Mouse (Mus musculus) limb, embryonic 14.5 days (tissue): ENCODE data around the gene Rpn2. TPM values are rescaled to one million over a fixed set of nuclear protein-coding genes. Genes with fewer than 3 reads are reported as not detected.

ENCODE experiments used
- ATAC-seq: fragments of 200-750 bp; cut with Nextera tagmentation; 2 replicates; pipeline ENCODE4 v1.8.0; 2017; ENCODE audit warnings: low read depth, moderate number of reproducible peaks, moderate TSS enrichment; ENCODE audit not compliant: low FRiP score
- DNase-seq: peaks from one replicate; pipeline ENCODE4 v3.0.0-alpha.2; 2015; ENCODE audit warnings: low spot score
- H3K27ac ChIP-seq: fragments of 300-500 bp; sonication (generic); replicated peaks from 2 replicates; pipeline ENCODE4 v1.5.1; 2014; ENCODE audit warnings: low read depth, mild to moderate bottlenecking, low read length, moderate library complexity, mixed read lengths
- H3K27me3 ChIP-seq: fragments of 300-500 bp; sonication (generic); 2 replicates; pipeline ENCODE4 v1.6.1; 2014; ENCODE audit warnings: low read length, mixed read lengths; ENCODE audit not compliant: control insufficient read depth, insufficient read depth
- H3K36me3 ChIP-seq: fragments of 300-500 bp; sonication (generic); 2 replicates; pipeline ENCODE4 v1.6.1; 2014; ENCODE audit warnings: mild to moderate bottlenecking, low read length, moderate library complexity, mixed read lengths; ENCODE audit not compliant: control insufficient read depth, insufficient read depth
- H3K4me1 ChIP-seq: fragments of 300-500 bp; sonication (generic); 2 replicates; pipeline ENCODE4 v1.6.1; 2014; ENCODE audit warnings: antibody characterized with exemption, low read length, mixed read lengths; ENCODE audit not compliant: control insufficient read depth, insufficient read depth
- H3K4me2 ChIP-seq: fragments of 300-500 bp; sonication (generic); replicated peaks from 2 replicates; pipeline ENCODE4 v1.6.1; 2014; ENCODE audit warnings: low read depth, mild to moderate bottlenecking, low read length, moderate library complexity; ENCODE audit not compliant: severe bottlenecking
- H3K4me3 ChIP-seq: fragments of 300-500 bp; sonication (generic); replicated peaks from 2 replicates; pipeline ENCODE4 v1.5.1; 2014; ENCODE audit warnings: low read length
- H3K9ac ChIP-seq: fragments of 300-500 bp; sonication (generic); 2 replicates; pipeline ENCODE4 v1.6.1; 2014; ENCODE audit warnings: mild to moderate bottlenecking, low read depth, low read length, moderate library complexity; ENCODE audit not compliant: severe bottlenecking
- H3K9me3 ChIP-seq: fragments of 300-500 bp; sonication (generic); 2 replicates; pipeline ENCODE4 v1.6.1; 2016; ENCODE audit warnings: low read length; ENCODE audit not compliant: control insufficient read depth
- POLR2A ChIP-seq: fragments of 200-500 bp; IDR thresholded peaks from 2 replicates; pipeline ENCODE4 v1.8.0; 2012; ENCODE audit warnings: inconsistent platforms, mild to moderate bottlenecking, moderate library complexity, borderline replicate concordance; ENCODE audit not compliant: insufficient read depth, insufficient read length; ENCODE audit errors: extremely low read depth
- WGBS: fragments of 180-500 bp; shearing (Covaris S2); extraction: QIAGEN DNeasy Blood & Tissue Kit; methylation state at CpG from one replicate; pipeline ENCODE4 v1.1.7; 2014; 5-methylcytosine and 5-hydroxymethylcytosine counted together
- polyA plus RNA-seq, 2 experiments: library from polyadenylated mRNA; depleted of rRNA in 1 of 2; stranded (reverse) in 1 of 2; unstranded in 1 of 2; fragments of >200 nt; fragmentation: Nextera tagmentation in 1 of 2; extraction: Ambion mirVana in 1 of 2; gene quantifications; 2 replicates each; pipeline versions ENCODE4 v1.2.1 to v1.2.3; 2012 to 2014

Gene Rpn2
- polyA plus RNA-seq, 2 experiments = 307 to 329 TPM

DNA sequence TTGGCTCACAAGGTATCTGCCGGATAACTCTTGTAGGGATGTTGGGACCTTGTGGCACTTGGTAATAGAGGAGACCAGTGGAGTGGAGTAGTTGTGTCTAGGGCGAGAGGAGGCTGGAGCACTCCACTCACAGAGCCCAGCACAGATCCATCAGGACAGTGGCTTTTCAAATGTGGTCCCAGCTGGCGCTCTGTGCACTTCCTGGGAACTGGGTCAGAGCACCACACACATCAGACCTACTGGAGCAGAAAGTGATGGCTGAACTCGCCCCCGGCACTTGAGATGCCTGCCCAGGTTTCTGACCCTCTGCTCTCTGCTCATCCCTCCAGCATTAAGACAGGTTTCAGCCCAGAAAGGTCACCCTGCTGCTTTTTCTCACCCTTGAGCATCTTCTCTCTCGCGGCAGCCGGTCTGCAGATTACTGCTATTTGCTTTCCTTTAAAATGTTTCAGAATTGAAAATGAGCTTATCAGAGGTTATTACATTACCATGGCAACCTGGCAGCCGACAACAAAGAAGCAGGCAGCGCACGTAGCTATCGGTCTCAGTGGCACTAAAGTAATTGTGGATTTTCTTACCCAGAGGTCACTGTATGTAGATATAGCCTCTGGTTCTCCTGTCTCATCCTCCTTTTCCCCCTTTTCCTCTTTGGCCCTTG is 70.4 kb downstream of the Rpn2 start:
- Histone ChIP-seq H3K4me2 (no peak overlapping the region), H3K4me1 (peaks cover 14% of the 10 kb centered on the region), H3K4me3 (no peak overlapping the region), H3K27me3 (no peaks in the 10 kb centered on the region), H3K36me3 (no peaks in the 10 kb centered on the region), H3K27ac (no peak overlapping the region), H3K9ac (no peak overlapping the region), H3K9me3 (no peaks in the 10 kb centered on the region)
- ATAC-seq = no peak
- 74% methylated on average over 12 of the region's 12 CpGs for WGBS
- no peak for DNase-seq
- TF ChIP-seq POLR2A = no peak

DNA sequence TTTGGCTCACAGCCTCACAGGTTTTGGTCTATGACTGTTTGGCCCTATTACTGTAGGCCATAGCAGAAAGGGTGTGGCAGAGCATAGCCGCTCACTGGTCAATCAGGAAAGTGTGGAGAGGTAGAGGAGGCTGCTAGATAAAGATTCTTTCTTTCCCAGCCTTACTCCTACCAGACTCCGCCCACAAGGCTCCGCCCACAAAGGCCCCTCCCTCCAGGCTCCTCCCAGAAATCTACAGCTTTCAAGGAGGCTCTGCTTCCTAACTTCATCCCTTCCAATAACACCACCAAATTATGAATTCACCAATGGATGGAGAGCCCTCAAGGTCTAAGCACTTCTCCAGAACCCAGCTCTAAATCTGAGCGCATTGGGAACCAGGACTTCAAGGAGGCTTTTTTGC is 74.4 kb downstream of the Rpn2 start:
- no peak overlapping the region for H3K4me2 ChIP-seq
- peaks cover 5% of the 10 kb centered on the region; the same call in 1 of the 2 replicates for H3K4me1 ChIP-seq
- no peaks in the 10 kb centered on the region for H3K9me3 ChIP-seq
- H3K4me3 ChIP-seq = no peak overlapping the region
- H3K27ac ChIP-seq = no peak overlapping the region
- TF ChIP-seq POLR2A = no peak
- H3K27me3 ChIP-seq = no peaks in the 10 kb centered on the region
- no peak overlapping the region for H3K9ac ChIP-seq
- ATAC-seq (no peak), DNase-seq (no peak)
- H3K36me3 ChIP-seq = no peaks in the 10 kb centered on the region
- WGBS = 74% methylated on average over 4 of the region's 4 CpGs

DNA sequence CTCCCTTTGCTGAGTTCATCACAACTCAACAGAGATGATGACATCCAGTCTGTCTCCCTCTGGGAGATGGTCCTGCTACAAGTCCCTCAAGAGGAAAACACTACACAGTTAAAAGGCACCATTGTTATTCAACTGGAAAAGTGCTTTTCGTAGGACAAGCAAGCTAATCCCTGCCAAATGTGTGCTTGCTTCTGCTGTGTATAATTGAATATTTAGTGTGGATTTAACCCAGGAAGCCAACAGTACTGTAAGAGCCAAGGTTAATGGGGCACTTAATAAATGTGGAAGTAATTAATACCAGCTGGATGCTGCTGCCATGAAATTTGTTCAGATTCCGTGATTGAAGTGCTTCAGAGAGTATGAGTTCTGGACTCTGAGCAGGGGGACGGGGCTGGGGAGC is 75.3 kb downstream of the Rpn2 start:
- no peak overlapping the region for H3K9ac ChIP-seq
- no peak overlapping the region for H3K27ac ChIP-seq
- ATAC-seq (no peak), DNase-seq (no peak)
- H3K4me3 ChIP-seq = no peak overlapping the region
- H3K36me3 ChIP-seq = no peaks in the 10 kb centered on the region
- no peaks in the 10 kb centered on the region for H3K9me3 ChIP-seq
- H3K4me1 ChIP-seq = peaks cover 5% of the 10 kb centered on the region; the same call in 1 of the 2 replicates
- 13% methylated on average over 3 of the region's 3 CpGs for WGBS
- no peak overlapping the region for H3K4me2 ChIP-seq
- H3K27me3 ChIP-seq = no peaks in the 10 kb centered on the region
- TF ChIP-seq POLR2A = no peak

DNA sequence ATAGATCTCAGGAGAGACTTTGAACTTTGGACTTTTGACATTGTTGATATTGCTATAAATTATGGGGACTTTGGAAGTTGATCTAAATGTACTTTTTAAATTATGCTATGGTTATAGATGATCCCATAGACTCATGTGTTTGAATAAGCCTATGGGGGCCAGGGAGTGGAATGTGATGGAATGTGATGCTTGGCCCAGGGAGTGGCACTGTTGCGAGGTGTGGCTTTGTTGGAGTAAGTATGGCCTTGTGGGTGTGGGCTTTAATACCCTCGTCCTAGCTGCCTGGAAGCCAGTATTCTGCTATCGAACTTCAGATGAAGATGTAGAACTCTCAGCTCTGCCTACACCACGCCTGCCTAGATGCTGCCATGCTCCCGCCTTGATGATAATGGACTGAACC is 81.2 kb downstream of the Rpn2 start:
- ATAC-seq = no peak
- Histone ChIP-seq H3K27ac (no peak overlapping the region), H3K4me1 (no peaks in the 10 kb centered on the region), H3K36me3 (no peaks in the 10 kb centered on the region), H3K4me3 (no peak overlapping the region), H3K4me2 (no peak overlapping the region), H3K9me3 (no peaks in the 10 kb centered on the region), H3K9ac (no peak overlapping the region), H3K27me3 (no peaks in the 10 kb centered on the region)
- TF ChIP-seq POLR2A = no peak
- no peak for DNase-seq
- 82% methylated on average over 5 of the region's 5 CpGs for WGBS

DNA sequence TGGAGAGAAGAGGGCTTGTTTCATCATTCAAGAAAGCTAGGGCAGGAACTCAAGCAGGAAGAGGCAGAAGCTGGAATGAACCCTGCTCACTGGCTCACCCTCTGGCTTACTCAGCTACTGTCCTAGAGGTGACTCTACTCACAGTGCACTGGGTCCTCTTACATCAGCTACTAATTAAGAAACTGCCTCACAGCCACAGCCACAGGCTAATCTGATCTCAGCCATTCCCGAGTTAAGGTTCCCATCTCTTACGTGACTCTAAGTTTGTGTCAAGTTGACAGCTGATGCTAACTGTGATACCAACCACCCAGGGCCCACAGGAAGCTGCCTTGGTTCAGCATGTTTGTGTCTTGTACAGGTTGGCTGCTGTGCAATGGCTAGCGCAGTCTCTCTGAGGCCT is 84.2 kb downstream of the Rpn2 start:
- H3K27me3 ChIP-seq = no peaks in the 10 kb centered on the region
- WGBS = 80% methylated on average over 3 of the region's 3 CpGs
- H3K4me3 ChIP-seq = no peak overlapping the region
- no peaks in the 10 kb centered on the region for H3K36me3 ChIP-seq
- H3K9me3 ChIP-seq = no peaks in the 10 kb centered on the region
- peaks cover 3% of the 10 kb centered on the region for H3K4me1 ChIP-seq
- H3K27ac ChIP-seq = no peak overlapping the region
- H3K9ac ChIP-seq = no peak overlapping the region
- TF ChIP-seq POLR2A = no peak
- ATAC-seq (no peak), DNase-seq (no peak)
- H3K4me2 ChIP-seq = no peak overlapping the region
